Mouse (Mus musculus): ENCODE results near the gene Spop. TPM values are rescaled to one million over a fixed set of nuclear protein-coding genes. Genes with fewer than 3 reads are reported as not detected.

Gene Spop
- total RNA-seq, 2 experiments from 2014 or later = 175 to 193 TPM

Other genes with a start within 250 kb of the Spop start
- gene Tac4, start 152.6 kb upstream of the Spop start, total RNA-seq (2021) = not detected
- 10 to 100 TPM; 27.5 to 32.3 TPM for gene Kat7, start 103.8 kb upstream of the Spop start, total RNA-seq (2021)
- gene Fam117a, start 77.1 kb upstream of the Spop start, total RNA-seq (2021) = 10 to 100 TPM in 1 of 2 experiments, 1 to 10 TPM in 1; 7.0 to 10.3 TPM
- gene Slc35b1, start 29.4 kb upstream of the Spop start, total RNA-seq (2021) = 10 to 100 TPM; 35.7 to 37.6 TPM
- gene Nxph3, start 100.5 kb downstream of the Spop start, total RNA-seq (2021) = under 1 TPM; 0.64 to 0.68 TPM
- gene Ngfr, start 173.7 kb downstream of the Spop start, total RNA-seq (2021) = under 1 TPM; 0.33 to 0.92 TPM

Data from heart, postnatal 36 days (tissue).